Mouse (Mus musculus) lung, postnatal 25 days (tissue): ENCODE measurements around the gene Islr.
"Not testable (repeated sequence)": the region's sequence is repeated elsewhere in the genome, so short reads cannot be mapped to it uniquely, and the experiment has no call there.

Experiments used
- DNase-seq: peaks from one replicate; pipeline ENCODE4 v3.0.0; 2022; ENCODE audit warnings: low spot score

The Islr gene

DNA sequence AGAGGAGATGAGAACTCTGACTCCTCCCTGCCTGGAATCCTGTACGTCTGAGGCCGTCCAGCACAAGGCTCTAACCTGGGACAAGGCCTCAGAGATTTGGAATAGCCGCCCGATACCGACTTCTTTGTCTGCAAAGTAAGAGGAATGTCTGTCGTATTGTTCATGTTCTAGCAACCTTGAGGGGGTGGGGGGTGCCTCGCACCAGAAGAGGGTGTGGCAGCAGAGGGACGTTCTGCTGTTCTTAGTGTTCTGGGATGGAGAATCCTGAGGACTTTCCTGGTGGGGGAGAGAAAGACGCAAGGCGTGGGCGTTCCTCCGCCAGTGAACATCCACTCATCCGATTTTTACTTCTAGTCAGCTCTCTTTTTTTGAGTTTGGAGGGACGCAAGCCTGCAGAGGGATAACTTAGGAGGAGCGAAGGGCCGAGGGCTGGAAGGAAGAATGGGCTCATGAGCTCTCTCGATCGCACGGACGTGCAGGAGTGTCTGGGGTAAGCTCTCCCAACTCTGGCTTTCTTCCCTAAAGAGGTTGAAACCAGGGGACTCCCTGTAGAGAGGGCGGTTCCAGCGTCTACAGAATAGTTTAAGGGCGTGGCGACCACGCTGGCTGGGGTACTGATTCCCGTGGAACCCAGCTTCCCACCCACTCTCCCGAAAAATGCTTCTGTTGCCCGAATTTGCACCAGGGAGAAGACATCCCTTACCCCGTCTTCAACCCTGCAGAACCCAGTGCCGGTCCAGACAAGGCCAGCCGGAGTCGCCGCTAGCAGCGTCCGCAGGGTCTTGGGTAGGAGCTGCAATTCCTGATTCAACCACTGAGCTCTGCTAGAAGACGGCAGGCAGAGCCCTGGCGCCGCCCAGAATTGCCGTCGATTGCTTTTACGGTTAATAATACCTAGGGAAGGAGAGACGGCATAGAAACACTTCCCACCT is at the start of gene Islr, which contains the start of gene Islr2:
Islr (minus strand) TSS at position 791 of the 932 bp plus-strand sequence.
Islr2 (minus strand) TSS at position 804 of the 932 bp plus-strand sequence.
- DNase-seq: peak; percentile 73

GRCm38 (mm10) chr9:58253805-58254122 is 49.7 kb upstream of the Islr start:
- not testable (repeated sequence) for DNase-seq

GRCm38 (mm10) chr9:58253033-58253804 is 49.1 kb upstream of the Islr start, which contains the start of gene Stoml1:
Stoml1 (plus strand) TSS chr9:58253164.
- peak; percentile 98 for DNase-seq

- DNase-seq: not testable (repeated sequence)
Observed at GRCm38 (mm10) chr9:58250730-58251129, 46.6 kb upstream of the Islr start.

DNA sequence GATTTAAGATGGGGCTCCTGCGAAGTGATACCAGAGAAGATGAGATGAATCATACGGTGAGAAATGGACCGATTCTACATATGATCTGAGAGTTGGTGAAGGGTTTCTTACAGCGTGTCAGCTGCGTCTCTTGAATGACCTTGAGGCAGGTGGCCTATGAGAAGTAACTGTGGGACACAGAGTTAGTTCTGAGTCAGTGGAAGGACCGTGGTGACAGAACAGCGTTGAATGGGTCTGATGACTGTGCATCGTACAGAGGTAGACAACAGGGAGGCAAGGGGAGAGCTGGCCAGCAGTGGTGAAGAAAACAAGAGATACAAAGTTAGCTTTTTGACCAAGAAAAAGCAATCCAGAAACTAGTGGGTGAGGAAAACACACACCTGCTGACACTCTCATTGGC is 46.2 kb upstream of the Islr start:
- no peak for DNase-seq

- DNase-seq: peak; percentile 86
Observed at GRCm38 (mm10) chr9:58249592-58250192, 45.6 kb upstream of the Islr start, which contains the start of gene Pml. Pml (minus strand) TSS chr9:58249786.

GRCm38 (mm10) chr9:58248746-58249413 is 44.8 kb upstream of the Islr start:
- no peak for DNase-seq

GRCm38 (mm10) chr9:58247064-58247759 is 43.1 kb upstream of the Islr start:
- peak; percentile 84 for DNase-seq

GRCm38 (mm10) chr9:58246083-58246591 is 42.0 kb upstream of the Islr start:
- DNase-seq: no peak

- no peak for DNase-seq
Observed at GRCm38 (mm10) chr9:58243696-58244095, 39.6 kb upstream of the Islr start.

GRCm38 (mm10) chr9:58242696-58243095 is 38.6 kb upstream of the Islr start:
- DNase-seq: no peak

DNA sequence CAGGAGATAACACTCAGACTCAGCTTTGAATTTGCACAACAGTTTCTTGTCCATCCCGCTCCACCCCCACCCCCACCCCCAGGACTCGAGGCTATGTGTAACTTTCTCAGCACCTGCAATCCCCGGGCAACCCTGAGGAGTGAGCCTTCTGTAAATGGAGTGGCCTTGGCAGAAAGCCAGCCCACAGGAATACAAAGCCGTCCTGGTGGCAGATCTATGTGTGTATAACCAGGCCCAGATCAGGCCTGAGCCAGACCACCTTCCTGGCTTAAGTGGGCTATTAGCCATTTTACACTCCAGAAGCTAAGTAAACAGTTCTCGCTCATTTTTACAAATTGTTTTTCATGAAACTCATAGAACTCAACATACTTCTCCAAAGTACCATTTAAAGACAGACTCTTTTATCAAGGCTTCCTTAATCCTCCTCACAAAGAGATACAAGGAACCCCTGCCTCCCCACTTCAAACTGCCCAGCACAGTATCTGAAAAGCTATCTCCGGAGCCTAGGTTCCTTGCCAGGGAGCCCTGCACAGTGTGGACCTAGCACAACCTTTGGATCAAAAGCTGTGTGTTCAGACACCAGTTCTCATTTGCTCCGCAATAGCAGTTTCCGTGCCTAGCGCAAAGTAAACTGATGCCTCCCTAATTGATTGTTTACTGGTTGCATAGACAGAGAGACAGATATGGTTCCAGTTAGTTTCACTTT is 37.8 kb upstream of the Islr start:
- peak; percentile 65 for DNase-seq

DNA sequence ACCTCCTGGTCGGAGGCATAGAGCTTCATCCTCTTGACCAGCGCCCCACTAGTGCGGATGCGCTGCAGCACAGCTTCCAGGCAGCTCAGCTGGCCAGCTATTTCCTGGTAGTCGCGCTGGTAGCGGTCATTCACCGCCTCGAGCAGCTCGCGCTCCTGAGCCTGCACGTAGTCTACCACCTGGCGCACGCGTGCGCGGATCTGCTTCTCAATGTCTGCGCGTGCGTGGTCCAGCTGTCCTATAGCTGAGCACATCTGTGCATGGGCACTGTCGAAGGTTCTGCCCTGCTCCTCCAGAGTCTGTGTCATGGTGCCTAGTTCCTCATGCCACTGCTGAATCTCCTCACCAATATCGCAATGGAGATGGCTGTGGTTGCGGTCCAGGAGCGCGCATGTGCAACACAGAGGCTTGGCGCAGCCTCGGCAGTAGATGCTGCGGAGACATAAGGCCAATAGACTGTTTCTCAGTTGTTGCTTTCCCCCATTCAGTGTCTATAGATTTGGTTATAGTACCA is 30.5 kb upstream of the Islr start:
- DNase-seq: no peak

GRCm38 (mm10) chr9:58232374-58232773 is 28.3 kb upstream of the Islr start:
- no peak for DNase-seq

DNA sequence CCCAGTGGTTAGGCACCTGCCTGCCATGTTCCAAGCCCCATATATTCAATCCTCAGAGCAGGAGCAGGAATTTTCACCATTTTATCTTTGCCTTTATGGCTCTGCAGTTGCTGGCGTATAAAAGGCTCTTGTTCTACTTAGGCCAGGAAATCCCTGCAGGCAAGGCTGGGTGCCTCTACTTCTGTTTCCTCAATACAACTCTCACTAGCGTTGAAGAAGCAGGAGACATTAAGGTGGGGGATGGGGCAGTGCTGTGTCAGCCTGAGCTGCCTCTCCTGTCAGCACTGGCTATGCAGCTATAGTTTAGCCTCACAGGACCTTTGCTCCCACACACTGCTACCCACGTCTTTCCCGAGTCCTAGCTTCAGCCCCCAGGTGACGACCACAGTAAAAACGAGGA is 27.6 kb upstream of the Islr start:
- DNase-seq: no peak

- DNase-seq: no peak
Observed at GRCm38 (mm10) chr9:58228777-58229466, 24.8 kb upstream of the Islr start.

- DNase-seq: no peak
Observed at GRCm38 (mm10) chr9:58225915-58226913, 22.1 kb upstream of the Islr start.

DNA sequence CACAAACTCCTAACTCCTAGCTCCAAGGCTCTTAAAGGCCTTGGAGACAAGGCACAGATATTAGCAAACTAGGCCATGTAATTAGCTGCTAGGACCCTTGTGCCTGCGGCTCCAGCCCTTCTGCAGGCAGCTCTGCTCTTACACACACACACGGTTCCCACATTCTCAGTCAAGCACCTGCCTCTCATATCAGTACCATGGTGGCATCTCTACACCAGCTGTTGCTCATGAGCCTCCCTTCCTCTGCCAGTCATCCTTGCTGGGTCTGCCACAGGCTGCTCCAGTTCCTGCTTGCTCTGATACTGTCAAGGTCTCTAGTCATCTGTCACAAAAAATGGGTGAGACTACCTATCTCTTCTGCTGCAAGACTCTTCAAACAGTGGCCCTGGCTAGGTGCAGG is 20.2 kb upstream of the Islr start:
- DNase-seq: no peak
